Mouse (Mus musculus) liver, postnatal 0 days (tissue): ENCODE results near the gene Txk.

Experiments used
- CTCF ChIP-seq: sonication (generic); IDR thresholded peaks from 2 replicates; pipeline ENCODE4 v1.5.1; 2016; ENCODE audit warnings: antibody characterized with exemption, low read depth
- EP300 ChIP-seq: IDR thresholded peaks from 2 replicates; pipeline ENCODE4 v1.6.1; 2016; ENCODE audit warnings: antibody characterized with exemption, low read depth, mild to moderate bottlenecking

DNA sequence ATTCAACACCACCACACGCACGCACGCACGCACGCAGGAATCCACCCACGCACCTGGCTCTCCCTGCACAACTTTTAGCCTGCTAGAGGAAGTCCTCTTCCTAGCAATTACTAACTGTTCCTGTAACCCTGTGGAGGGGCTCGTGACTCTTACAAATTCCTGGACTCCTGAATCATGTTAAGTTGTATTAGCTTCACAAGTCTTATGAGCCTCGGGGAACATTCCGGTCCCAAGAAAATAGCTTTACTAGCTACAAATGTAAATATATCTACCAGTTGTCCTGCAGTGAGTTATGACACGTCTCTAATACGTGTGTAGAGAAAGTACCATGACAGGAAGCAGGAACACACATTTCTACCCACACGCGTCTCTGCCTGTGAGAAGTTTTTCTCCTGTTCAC lies 43.1 kb downstream of the Txk start:
- TF ChIP-seq CTCF = no peak
- TF ChIP-seq EP300 = no peak
